Mouse (Mus musculus) myocyte (in vitro differentiated cells): ENCODE data around the gene Pdss1. TPM values are rescaled to one million over a fixed set of nuclear protein-coding genes. Genes with fewer than 3 reads are reported as not detected.
A peak's percentile ranks its signal among the peaks of the same experiment; 100 is the strongest.
"Not testable (repeated sequence)": the region's sequence is repeated elsewhere in the genome, so short reads cannot be mapped to it uniquely, and the experiment has no call there.

Experiments
- H3K27me3 ChIP-seq: one replicate; pipeline ENCODE4 v1.6.1; 2011; ENCODE audit not compliant: control insufficient read depth, insufficient read depth, insufficient read length
- H3K36me3 ChIP-seq: one replicate; pipeline ENCODE4 v1.6.1; 2011; ENCODE audit not compliant: control insufficient read depth, insufficient read depth
- H3K4me2 ChIP-seq: one replicate; pipeline ENCODE4 v1.6.1; 2011; ENCODE audit warnings: low read depth, control low read depth
- H3K4me3 ChIP-seq: one replicate; pipeline ENCODE4 v1.5.1; 2011; ENCODE audit warnings: mild to moderate bottlenecking, control low read depth, moderate library complexity
- H3K79me2 ChIP-seq: one replicate; pipeline ENCODE4 v1.6.1; 2011; ENCODE audit not compliant: control insufficient read depth, insufficient read depth
- H3ac ChIP-seq: one replicate; pipeline ENCODE4 v1.6.1; 2011; ENCODE audit not compliant: control insufficient read depth, insufficient read length
- CEBPB ChIP-seq: IDR thresholded peaks from 2 replicates; pipeline ENCODE4 v1.6.1; 2011; ENCODE audit warnings: mild to moderate bottlenecking, moderate library complexity; ENCODE audit not compliant: poor library complexity, insufficient read depth, severe bottlenecking
- E2F4 ChIP-seq: IDR thresholded peaks from one replicate; pipeline ENCODE4 v1.6.1; 2011; ENCODE audit warnings: mild to moderate bottlenecking, control low read depth, moderate library complexity; ENCODE audit not compliant: insufficient read depth
- MAX ChIP-seq: IDR thresholded peaks from one replicate; pipeline ENCODE4 v1.6.1; 2011; ENCODE audit warnings: low read depth, mild to moderate bottlenecking, control low read depth
- MYOD1 ChIP-seq, 3 experiments: IDR thresholded peaks; one replicate each; pipeline ENCODE4 v1.6.1; 2011; ENCODE audit warnings: control low read depth in 2 of 3, low read depth in 2 of 3, mild to moderate bottlenecking in 2 of 3, moderate library complexity in 1 of 3; ENCODE audit not compliant: insufficient read length in 2 of 3, control insufficient read depth in 1 of 3
- MYOG ChIP-seq, 3 experiments: IDR thresholded peaks; one replicate each; pipeline ENCODE4 v1.6.1; 2011; ENCODE audit warnings: control low read depth in 2 of 3, low read depth in 2 of 3, mild to moderate bottlenecking in 2 of 3; ENCODE audit not compliant: insufficient read length in 2 of 3, control insufficient read depth in 1 of 3, insufficient read depth in 1 of 3
- POLR2A ChIP-seq: IDR thresholded peaks from one replicate; pipeline ENCODE4 v1.6.1; 2011; ENCODE audit warnings: low read depth, mild to moderate bottlenecking, control low read depth, moderate library complexity; ENCODE audit not compliant: insufficient read length
- POLR2AphosphoS2 ChIP-seq: IDR thresholded peaks from one replicate; pipeline ENCODE4 v1.6.1; 2011; ENCODE audit warnings: low read depth, control low read depth; ENCODE audit not compliant: insufficient read length
- REST ChIP-seq: IDR thresholded peaks from one replicate; pipeline ENCODE4 v1.6.1; 2011; ENCODE audit warnings: mild to moderate bottlenecking, control low read depth, moderate library complexity; ENCODE audit not compliant: insufficient read depth, insufficient read length
- SRF ChIP-seq: IDR thresholded peaks from one replicate; pipeline ENCODE4 v1.6.1; 2011; ENCODE audit warnings: low read depth; ENCODE audit not compliant: control insufficient read depth, insufficient read length
- TCF12 ChIP-seq: IDR thresholded peaks from one replicate; pipeline ENCODE4 v1.6.1; 2011; ENCODE audit warnings: mild to moderate bottlenecking, control low read depth; ENCODE audit not compliant: poor library complexity, insufficient read depth, severe bottlenecking
- TCF3 ChIP-seq: IDR thresholded peaks from one replicate; pipeline ENCODE4 v1.6.1; 2011; ENCODE audit warnings: low read depth, control low read depth; ENCODE audit not compliant: insufficient read length
- USF1 ChIP-seq: IDR thresholded peaks from one replicate; pipeline ENCODE4 v1.6.1; 2011; ENCODE audit warnings: low read depth, mild to moderate bottlenecking, control low read depth, moderate library complexity
- polyA plus RNA-seq: library from polyadenylated mRNA; unstranded; fragments of >200 nt; fragmentation: generic; extraction: Trizol; gene quantifications from one replicate; pipeline ENCODE4 v1.2.1, GENCODE M21; 2012; ENCODE audit warnings: missing spikeins

Gene Pdss1
- polyA plus RNA-seq, 1 experiment = 5.5 TPM

GRCm38 (mm10) chr2:22894932-22895281 is 415 bp upstream of the Pdss1 start:
- Histone ChIP-seq H3K79me2 (peaks cover 37% of the 10 kb centered on the region), H3ac (peak overlapping the region; percentile 35), H3K4me2 (peak overlapping the region; percentile 85), H3K4me3 (peak overlapping the region; percentile 53), H3K36me3 (no peaks in the 10 kb centered on the region), H3K27me3 (no peaks in the 10 kb centered on the region)
- no peak for TF ChIP-seq SRF
- no peak for TF ChIP-seq MAX
- TF ChIP-seq TCF12 = no peak
- no peak for TF ChIP-seq USF1
- TF ChIP-seq MYOD1 (IDR thresholded peaks at IDR 0.05; ENCODE audit: control insufficient read depth in 1 of 3, insufficient read length in 2 of 3, low read depth in 2 of 3) = no peak
- TF ChIP-seq E2F4 = no peak
- no peak for TF ChIP-seq REST
- no peak for TF ChIP-seq CEBPB
- TF ChIP-seq MYOG (IDR thresholded peaks at IDR 0.05; ENCODE audit: control insufficient read depth in 1 of 3, insufficient read depth in 1 of 3, insufficient read length in 2 of 3, low read depth in 2 of 3) = no peak
- no peak for TF ChIP-seq POLR2A
- TF ChIP-seq TCF3 = no peak
- TF ChIP-seq POLR2AphosphoS2 = no peak

- H3K4me2 ChIP-seq = no peak overlapping the region
- H3K36me3 ChIP-seq = peaks cover 60% of the 10 kb centered on the region
- peaks cover 9% of the 10 kb centered on the region for H3K79me2 ChIP-seq
- H3K27me3 ChIP-seq = no peaks in the 10 kb centered on the region
- no peak overlapping the region for H3ac ChIP-seq
- no peak overlapping the region for H3K4me3 ChIP-seq
- TF ChIP-seq CEBPB (no peak), REST (no peak), SRF (no peak), MAX (no peak), MYOG (IDR thresholded peaks at IDR 0.05; ENCODE audit: control insufficient read depth in 1 of 3, insufficient read depth in 1 of 3, insufficient read length in 2 of 3, low read depth in 2 of 3) (no peak), TCF12 (no peak), USF1 (no peak), POLR2A (no peak), POLR2AphosphoS2 (no peak), MYOD1 (IDR thresholded peaks at IDR 0.05; ENCODE audit: control insufficient read depth in 1 of 3, insufficient read length in 2 of 3, low read depth in 2 of 3) (no peak), E2F4 (no peak), TCF3 (no peak)
These were observed 8.6 kb downstream of the Pdss1 start for GRCm38 (mm10) chr2:22903947-22904346.

GRCm38 (mm10) chr2:22914421-22914820 is 19.1 kb downstream of the Pdss1 start:
- Histone ChIP-seq H3K4me2 (no peak overlapping the region), H3K36me3 (peaks cover 37% of the 10 kb centered on the region), H3K27me3 (no peaks in the 10 kb centered on the region), H3ac (no peak overlapping the region), H3K79me2 (no peaks in the 10 kb centered on the region), H3K4me3 (no peak overlapping the region)
- no peak for TF ChIP-seq POLR2A

GRCm38 (mm10) chr2:22918651-22919050 is 23.3 kb downstream of the Pdss1 start:
- Histone ChIP-seq H3K4me3 (no peak overlapping the region), H3K36me3 (peaks cover 30% of the 10 kb centered on the region), H3ac (no peak overlapping the region), H3K27me3 (no peaks in the 10 kb centered on the region), H3K79me2 (no peaks in the 10 kb centered on the region), H3K4me2 (no peak overlapping the region)
- TF ChIP-seq SRF (no peak), POLR2A (no peak), MYOD1 (IDR thresholded peaks at IDR 0.05; ENCODE audit: control insufficient read depth in 1 of 3, insufficient read length in 2 of 3, low read depth in 2 of 3) (no peak), POLR2AphosphoS2 (no peak), USF1 (no peak), CEBPB (no peak), TCF12 (no peak), MYOG (IDR thresholded peaks at IDR 0.05; ENCODE audit: control insufficient read depth in 1 of 3, insufficient read depth in 1 of 3, insufficient read length in 2 of 3, low read depth in 2 of 3) (no peak), TCF3 (no peak), MAX (no peak), E2F4 (no peak)

GRCm38 (mm10) chr2:22925911-22926310 is 30.6 kb downstream of the Pdss1 start:
- H3K4me3 ChIP-seq, H3K79me2 ChIP-seq, H3K4me2 ChIP-seq, H3K27me3 ChIP-seq, H3ac ChIP-seq: not testable (repeated sequence)
- peaks cover 18% of the 10 kb centered on the region for H3K36me3 ChIP-seq
